Mouse (Mus musculus): ENCODE data around the gene Arhgap40. TPM values are rescaled to one million over a fixed set of nuclear protein-coding genes. Genes with fewer than 3 reads are reported as not detected.
A peak's percentile ranks its signal among the peaks of the same experiment; 100 is the strongest.

Gene Arhgap40
- under 1 TPM in 1 of 2 experiments, not detected in 1; 0.45 TPM for total RNA-seq (2021)
- long read RNA-seq, experiment 1: 0 reads
- long read RNA-seq, experiment 2, partial matches to known transcripts: 0 of 1 reads
- long read RNA-seq, experiment 2, other reads (novel, unspliced or antisense): 1 of 1 reads

- no peak for DNase-seq (ENCODE audit: low spot score in 2 of 2)
Measured at GRCm38 (mm10) chr2:158512528-158512927, at the start of gene Arhgap40. Gene Arhgap40 (plus strand): TSS chr2:158512796.

GRCm38 (mm10) chr2:158474159-158474558 lies 38.4 kb upstream of the Arhgap40 start:
- no peak for DNase-seq (ENCODE audit: low spot score in 2 of 2)

- no peak for DNase-seq (ENCODE audit: low spot score in 2 of 2)
Measured at GRCm38 (mm10) chr2:158477640-158478039, 35.0 kb upstream of the Arhgap40 start.

GRCm38 (mm10) chr2:158498457-158498856 lies 14.1 kb upstream of the Arhgap40 start:
- DNase-seq (ENCODE audit: low spot score in 2 of 2): no peak

- no peak for DNase-seq (ENCODE audit: low spot score in 2 of 2)
Measured at GRCm38 (mm10) chr2:158501836-158502812, 10.5 kb upstream of the Arhgap40 start, which contains the start of gene Adig. Gene Adig (plus strand): TSS chr2:158502612.

- DNase-seq (ENCODE audit: low spot score in 2 of 2): no peak
Measured at GRCm38 (mm10) chr2:158503226-158503625, 9.4 kb upstream of the Arhgap40 start.

- DNase-seq (ENCODE audit: low spot score in 2 of 2): no peak
Measured at GRCm38 (mm10) chr2:158503671-158504070, 8.9 kb upstream of the Arhgap40 start.

GRCm38 (mm10) chr2:158506475-158506874 lies 6.1 kb upstream of the Arhgap40 start:
- no peak for DNase-seq (ENCODE audit: low spot score in 2 of 2)

GRCm38 (mm10) chr2:158507046-158507445 lies 5.5 kb upstream of the Arhgap40 start:
- no peak for DNase-seq (ENCODE audit: low spot score in 2 of 2)

GRCm38 (mm10) chr2:158510665-158511064 lies 1.9 kb upstream of the Arhgap40 start:
- DNase-seq (ENCODE audit: low spot score in 2 of 2): no peak

- no peak for DNase-seq (ENCODE audit: low spot score in 2 of 2)
Measured at GRCm38 (mm10) chr2:158513821-158514336, 1.3 kb downstream of the Arhgap40 start.

- DNase-seq (ENCODE audit: low spot score in 2 of 2): no peak
Measured at GRCm38 (mm10) chr2:158518583-158518982, 6.0 kb downstream of the Arhgap40 start.

GRCm38 (mm10) chr2:158519071-158519470 lies 6.5 kb downstream of the Arhgap40 start:
- DNase-seq (ENCODE audit: low spot score in 2 of 2): no peak

- DNase-seq (ENCODE audit: low spot score in 2 of 2): no peak
Measured at GRCm38 (mm10) chr2:158519800-158520199, 7.2 kb downstream of the Arhgap40 start.

- no peak for DNase-seq (ENCODE audit: low spot score in 2 of 2)
Measured at GRCm38 (mm10) chr2:158523060-158523459, 10.5 kb downstream of the Arhgap40 start.

GRCm38 (mm10) chr2:158524129-158524860 lies 11.7 kb downstream of the Arhgap40 start:
- DNase-seq (ENCODE audit: low spot score in 2 of 2): no peak

GRCm38 (mm10) chr2:158534090-158534489 lies 21.5 kb downstream of the Arhgap40 start:
- DNase-seq (ENCODE audit: low spot score in 2 of 2): peak; percentile 64 to 67

- no peak for DNase-seq (ENCODE audit: low spot score in 2 of 2)
Measured at GRCm38 (mm10) chr2:158534559-158534958, 22.0 kb downstream of the Arhgap40 start.

GRCm38 (mm10) chr2:158539433-158540305 lies 27.1 kb downstream of the Arhgap40 start:
- DNase-seq (ENCODE audit: low spot score in 2 of 2): no peak

- no peak for DNase-seq (ENCODE audit: low spot score in 2 of 2)
Measured at GRCm38 (mm10) chr2:158541286-158541685, 28.7 kb downstream of the Arhgap40 start.

Data from layer of hippocampus, postnatal 14 days (tissue).